Mouse (Mus musculus): ENCODE measurements at regions not wholly inside any gene's neighbourhood (a gene's known extent, or its start where the extent isn't known, plus 50 kb on each side); places are given as distances from the start of the nearest gene placed in this dataset.

DNA sequence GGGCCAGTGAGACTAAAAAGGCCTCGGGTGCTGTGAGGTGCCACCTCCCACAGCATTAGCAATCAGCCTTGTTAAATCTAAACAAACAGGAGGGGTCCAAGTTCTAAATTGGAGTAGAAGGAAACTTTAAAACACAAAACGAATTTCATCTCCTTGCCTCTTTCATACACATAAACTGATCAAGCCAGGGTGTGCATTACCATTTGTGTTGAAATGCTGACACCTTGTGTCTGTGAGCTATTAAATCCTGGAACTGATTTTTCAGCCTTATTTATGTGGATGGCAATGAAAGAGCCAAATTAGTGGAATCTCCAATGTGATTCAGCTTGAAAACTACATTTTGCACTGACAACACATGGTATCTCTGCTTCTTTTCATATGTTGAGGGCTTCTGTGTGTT, 114.8 kb downstream of the Pcsk1 start:
- peak; percentile 18 for DNase-seq

DNA sequence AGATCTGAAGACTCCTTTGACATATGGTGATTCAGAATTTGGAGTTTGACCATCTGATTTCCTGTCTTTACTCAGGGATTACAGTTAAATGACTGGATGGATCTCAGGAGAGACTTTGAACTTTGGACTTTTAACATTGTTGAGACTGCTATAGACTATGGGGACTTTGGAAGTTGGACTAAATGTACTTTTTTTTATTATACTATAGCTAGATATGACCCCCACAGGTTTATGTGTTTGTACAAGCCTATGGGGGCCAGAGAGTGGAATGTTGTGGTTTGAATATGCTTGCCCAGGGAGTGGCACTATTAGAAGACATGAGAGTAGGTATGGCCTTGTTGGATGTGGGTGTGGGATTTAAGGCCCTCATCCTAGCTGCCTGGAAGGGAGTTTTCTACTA, 134.3 kb downstream of the Pcsk1 start:
- no peak for DNase-seq

DNA sequence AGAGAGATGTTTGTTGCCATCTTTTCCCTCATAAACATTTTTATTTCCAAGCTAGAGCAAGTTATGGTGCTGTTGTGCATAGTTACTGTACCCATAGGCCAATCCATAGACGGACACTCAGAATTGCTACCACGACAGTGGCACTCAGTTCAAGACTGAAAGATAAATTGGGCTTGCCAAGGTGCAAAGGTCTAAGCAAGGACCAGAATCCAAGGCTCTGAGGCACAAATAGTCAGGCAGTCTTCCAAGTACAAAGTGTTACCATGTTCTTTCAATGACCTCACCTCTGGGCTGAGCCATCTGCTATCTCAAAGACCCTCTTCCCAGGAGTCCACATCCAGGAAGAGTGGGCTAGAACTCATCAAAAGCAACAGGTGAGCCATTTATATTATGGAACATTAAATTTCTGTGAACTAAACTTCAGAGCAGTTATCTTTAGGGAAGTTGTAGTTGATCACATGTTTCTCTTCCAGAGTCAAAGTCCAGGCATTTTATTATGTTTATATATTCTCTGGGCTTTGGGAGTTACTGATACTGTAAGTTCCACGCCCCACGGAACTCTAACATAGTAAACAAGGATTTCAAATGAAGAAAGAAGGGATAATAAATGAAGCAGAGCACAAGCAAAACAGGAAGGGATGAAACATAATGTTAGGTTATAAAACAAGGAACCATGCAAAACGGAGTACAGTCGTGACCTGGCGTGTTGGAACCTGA, 136.1 kb downstream of the Pcsk1 start:
- peak; percentile 89 for DNase-seq

DNA sequence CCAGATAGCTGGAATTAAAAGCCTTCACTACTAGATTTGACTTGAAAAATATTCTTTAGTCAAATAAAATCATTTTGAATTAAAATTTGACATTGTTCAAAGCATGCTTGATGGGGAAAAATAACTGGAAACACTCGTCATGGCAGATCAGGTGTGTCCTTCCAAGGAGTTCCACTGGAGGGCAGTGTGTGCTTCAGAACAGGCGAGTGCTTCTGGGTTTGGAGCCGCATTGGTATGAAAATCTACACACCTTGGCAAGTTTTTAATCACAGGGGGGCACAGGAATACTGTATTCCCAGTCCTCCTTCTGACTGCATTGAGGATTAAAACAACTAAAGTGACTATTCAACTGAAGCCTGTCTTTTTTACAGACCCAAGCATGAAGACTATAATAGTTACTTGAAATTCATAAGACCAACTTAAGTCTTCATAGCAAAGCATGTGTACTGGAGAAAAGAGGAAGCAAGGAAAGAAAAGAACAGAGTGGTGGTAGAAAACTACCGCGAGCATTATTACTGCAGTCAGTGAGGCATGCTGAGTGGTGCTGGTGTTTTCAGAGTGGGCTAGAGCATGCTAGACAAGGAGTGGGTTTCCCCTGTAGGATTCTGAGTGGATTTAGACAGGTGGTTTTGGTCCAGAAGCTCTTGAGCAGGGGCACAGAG, 138.1 kb downstream of the Pcsk1 start:
- DNase-seq, result peak; percentile 72

DNA sequence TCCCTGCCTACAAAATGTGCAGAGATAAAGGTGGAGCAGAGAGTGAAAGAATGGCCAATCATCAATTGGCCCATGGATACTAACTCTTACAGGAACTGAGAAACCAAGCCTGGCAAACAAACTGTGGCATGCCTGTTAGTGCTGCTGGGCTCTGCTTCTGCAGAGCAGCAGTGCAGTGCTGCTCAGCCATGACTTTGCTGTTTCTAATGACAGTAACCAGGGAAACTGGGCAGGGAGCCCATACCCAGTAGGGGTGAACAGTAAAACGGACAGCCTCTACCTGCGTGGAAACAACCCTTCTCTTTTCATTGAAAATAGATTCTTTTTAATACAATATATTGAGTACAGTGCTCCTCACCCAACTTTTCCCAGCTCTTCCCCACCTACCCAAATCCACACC, 146.8 kb downstream of the Pcsk1 start:
- DNase-seq, result peak; percentile 32

Measured in kidney, adult 9 months (tissue).